Mouse (Mus musculus) myocyte (in vitro differentiated cells): ENCODE measurements around the gene Map1b. TPM values are rescaled to one million over a fixed set of nuclear protein-coding genes. Genes with fewer than 3 reads are reported as not detected.

Experiments
- H3K27me3 ChIP-seq: one replicate; pipeline ENCODE4 v1.6.1; 2011; ENCODE audit not compliant: control insufficient read depth, insufficient read depth, insufficient read length
- H3K36me3 ChIP-seq: one replicate; pipeline ENCODE4 v1.6.1; 2011; ENCODE audit not compliant: control insufficient read depth, insufficient read depth
- H3K4me2 ChIP-seq: one replicate; pipeline ENCODE4 v1.6.1; 2011; ENCODE audit warnings: low read depth, control low read depth
- H3K4me3 ChIP-seq: one replicate; pipeline ENCODE4 v1.5.1; 2011; ENCODE audit warnings: mild to moderate bottlenecking, control low read depth, moderate library complexity
- H3K79me2 ChIP-seq: one replicate; pipeline ENCODE4 v1.6.1; 2011; ENCODE audit not compliant: control insufficient read depth, insufficient read depth
- H3ac ChIP-seq: one replicate; pipeline ENCODE4 v1.6.1; 2011; ENCODE audit not compliant: control insufficient read depth, insufficient read length
- CEBPB ChIP-seq: IDR thresholded peaks from 2 replicates; pipeline ENCODE4 v1.6.1; 2011; ENCODE audit warnings: mild to moderate bottlenecking, moderate library complexity; ENCODE audit not compliant: poor library complexity, insufficient read depth, severe bottlenecking
- E2F4 ChIP-seq: IDR thresholded peaks from one replicate; pipeline ENCODE4 v1.6.1; 2011; ENCODE audit warnings: mild to moderate bottlenecking, control low read depth, moderate library complexity; ENCODE audit not compliant: insufficient read depth
- MAX ChIP-seq: IDR thresholded peaks from one replicate; pipeline ENCODE4 v1.6.1; 2011; ENCODE audit warnings: low read depth, mild to moderate bottlenecking, control low read depth
- MYOD1 ChIP-seq, 3 experiments: IDR thresholded peaks; one replicate each; pipeline ENCODE4 v1.6.1; 2011; ENCODE audit warnings: control low read depth in 2 of 3, low read depth in 2 of 3, mild to moderate bottlenecking in 2 of 3, moderate library complexity in 1 of 3; ENCODE audit not compliant: insufficient read length in 2 of 3, control insufficient read depth in 1 of 3
- MYOG ChIP-seq, 3 experiments: IDR thresholded peaks; one replicate each; pipeline ENCODE4 v1.6.1; 2011; ENCODE audit warnings: control low read depth in 2 of 3, low read depth in 2 of 3, mild to moderate bottlenecking in 2 of 3; ENCODE audit not compliant: insufficient read length in 2 of 3, control insufficient read depth in 1 of 3, insufficient read depth in 1 of 3
- POLR2A ChIP-seq: IDR thresholded peaks from one replicate; pipeline ENCODE4 v1.6.1; 2011; ENCODE audit warnings: low read depth, mild to moderate bottlenecking, control low read depth, moderate library complexity; ENCODE audit not compliant: insufficient read length
- POLR2AphosphoS2 ChIP-seq: IDR thresholded peaks from one replicate; pipeline ENCODE4 v1.6.1; 2011; ENCODE audit warnings: low read depth, control low read depth; ENCODE audit not compliant: insufficient read length
- REST ChIP-seq: IDR thresholded peaks from one replicate; pipeline ENCODE4 v1.6.1; 2011; ENCODE audit warnings: mild to moderate bottlenecking, control low read depth, moderate library complexity; ENCODE audit not compliant: insufficient read depth, insufficient read length
- SRF ChIP-seq: IDR thresholded peaks from one replicate; pipeline ENCODE4 v1.6.1; 2011; ENCODE audit warnings: low read depth; ENCODE audit not compliant: control insufficient read depth, insufficient read length
- TCF12 ChIP-seq: IDR thresholded peaks from one replicate; pipeline ENCODE4 v1.6.1; 2011; ENCODE audit warnings: mild to moderate bottlenecking, control low read depth; ENCODE audit not compliant: poor library complexity, insufficient read depth, severe bottlenecking
- TCF3 ChIP-seq: IDR thresholded peaks from one replicate; pipeline ENCODE4 v1.6.1; 2011; ENCODE audit warnings: low read depth, control low read depth; ENCODE audit not compliant: insufficient read length
- USF1 ChIP-seq: IDR thresholded peaks from one replicate; pipeline ENCODE4 v1.6.1; 2011; ENCODE audit warnings: low read depth, mild to moderate bottlenecking, control low read depth, moderate library complexity
- polyA plus RNA-seq: library from polyadenylated mRNA; unstranded; fragments of >200 nt; fragmentation: generic; extraction: Trizol; gene quantifications from one replicate; pipeline ENCODE4 v1.2.1, GENCODE M21; 2012; ENCODE audit warnings: missing spikeins

Gene Map1b
- polyA plus RNA-seq, 1 experiment = 40.6 TPM

DNA sequence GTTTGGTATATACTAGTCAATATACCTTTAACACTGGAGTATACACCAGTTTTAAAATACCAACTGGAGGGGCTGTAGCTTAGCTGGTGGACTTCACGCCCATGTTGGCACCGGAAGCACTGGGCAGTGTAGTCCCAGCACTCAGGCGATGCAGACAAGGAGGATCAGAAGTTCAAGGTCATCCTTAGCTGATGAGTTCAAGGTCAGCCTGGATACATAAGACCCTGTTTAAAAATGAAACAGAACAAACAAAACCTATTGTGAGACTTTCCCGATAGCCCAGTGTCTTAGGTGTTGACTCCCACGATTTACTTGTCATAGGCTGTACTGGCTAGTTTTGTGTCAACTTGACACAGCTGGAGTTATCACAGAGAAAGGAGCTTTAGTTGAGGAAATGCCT, 1.5 kb upstream of the Map1b start:
- Histone ChIP-seq H3K4me2 (no peak overlapping the region), H3ac (no peak overlapping the region), H3K4me3 (no peak overlapping the region), H3K79me2 (peaks cover 19% of the 10 kb centered on the region), H3K36me3 (peaks cover 2% of the 10 kb centered on the region), H3K27me3 (no peaks in the 10 kb centered on the region)
- TF ChIP-seq CEBPB = no peak
- no peak for TF ChIP-seq USF1
- no peak for TF ChIP-seq POLR2A
- no peak for TF ChIP-seq SRF
- TF ChIP-seq E2F4 = no peak
- TF ChIP-seq TCF12 = no peak
- TF ChIP-seq MAX = no peak

DNA sequence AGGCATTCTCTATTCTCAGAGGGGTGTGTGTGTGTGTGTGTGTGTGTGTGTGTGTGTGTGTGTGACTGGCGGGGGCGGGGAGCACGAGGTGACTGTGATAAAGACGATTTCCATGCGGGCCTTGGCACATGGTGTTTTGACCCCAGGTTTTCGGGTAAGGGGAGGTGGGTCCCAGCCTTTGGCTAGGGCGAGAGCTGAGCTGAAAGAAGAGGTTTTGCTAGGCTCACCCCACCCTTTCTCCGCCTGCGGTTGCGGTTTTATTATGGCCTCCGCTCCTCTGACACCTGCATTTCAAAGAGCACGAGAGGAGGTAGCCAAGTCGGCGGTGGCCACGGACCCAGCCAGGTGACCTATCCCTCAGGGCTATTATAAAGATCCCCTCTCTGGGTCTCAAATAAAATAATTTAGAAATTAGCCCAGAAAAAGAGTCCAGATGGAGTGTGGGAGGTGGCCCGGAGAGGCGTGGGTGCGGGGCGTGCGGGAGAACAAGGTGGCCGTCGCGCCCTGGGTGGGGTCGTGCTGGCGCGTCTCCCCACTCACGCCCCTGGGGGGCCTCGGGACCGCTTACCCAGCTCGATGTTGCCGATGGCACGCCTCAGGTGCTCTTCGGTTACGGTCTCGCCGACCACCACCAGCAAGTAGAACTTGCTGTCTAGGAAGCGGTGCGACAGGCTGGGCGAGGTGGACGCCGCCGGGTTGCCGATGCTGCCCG, 448 bp downstream of the Map1b start:
- peaks cover 17% of the 10 kb centered on the region for H3K36me3 ChIP-seq
- H3K79me2 ChIP-seq = peaks cover 38% of the 10 kb centered on the region
- peak overlapping the region; percentile 82 for H3ac ChIP-seq
- peak overlapping the region; percentile 28 for H3K4me2 ChIP-seq
- no peak for TF ChIP-seq TCF3
- no peak for TF ChIP-seq E2F4
- no peak for TF ChIP-seq REST
- no peak for TF ChIP-seq POLR2A
- no peak for TF ChIP-seq MYOD1 (IDR thresholded peaks at IDR 0.05; ENCODE audit: control insufficient read depth in 1 of 3, insufficient read length in 2 of 3, low read depth in 2 of 3)
- no peak for TF ChIP-seq TCF12
- TF ChIP-seq SRF = no peak
- TF ChIP-seq CEBPB = no peak
- TF ChIP-seq MAX = no peak
- no peak for TF ChIP-seq MYOG (IDR thresholded peaks at IDR 0.05; ENCODE audit: control insufficient read depth in 1 of 3, insufficient read depth in 1 of 3, insufficient read length in 2 of 3, low read depth in 2 of 3)
- TF ChIP-seq POLR2AphosphoS2 = no peak
- no peak for TF ChIP-seq USF1
- peak overlapping the region; percentile 88 for H3K4me3 ChIP-seq
- H3K27me3 ChIP-seq = no peaks in the 10 kb centered on the region

DNA sequence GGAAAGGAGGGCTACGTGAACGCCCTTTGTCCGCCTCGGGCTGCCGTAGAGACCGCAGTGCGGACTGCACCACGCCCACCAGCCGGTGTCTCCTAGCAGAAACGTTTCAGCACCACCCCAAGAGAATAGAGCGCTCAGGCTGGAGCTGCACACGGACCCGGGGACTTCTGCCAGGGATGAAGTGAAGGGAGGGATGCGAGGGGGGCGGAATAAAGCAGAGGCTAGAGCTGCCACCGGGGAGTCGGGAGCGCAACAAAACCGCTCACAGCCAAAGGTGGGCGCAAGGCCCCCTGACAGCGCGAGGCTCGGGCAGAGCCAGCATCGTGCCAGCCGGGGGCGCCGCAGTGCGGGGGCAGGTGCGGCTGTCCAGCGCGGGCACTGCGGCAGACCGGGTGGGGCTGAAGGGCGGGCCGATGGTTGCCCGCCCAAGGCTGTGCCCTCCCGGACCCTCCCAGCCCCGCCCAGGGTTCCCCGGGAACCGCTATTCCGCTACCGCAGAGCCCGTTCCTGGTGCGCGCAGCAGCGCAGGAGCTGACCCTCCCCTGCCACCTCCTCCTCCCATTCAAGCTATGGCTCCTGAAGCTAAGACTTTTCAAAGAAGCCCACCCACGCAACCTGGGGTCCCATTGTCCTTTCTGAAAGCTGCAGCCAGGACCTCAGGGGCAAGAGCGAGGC, 1.3 kb downstream of the Map1b start:
- Histone ChIP-seq H3K36me3 (peaks cover 20% of the 10 kb centered on the region), H3ac (peak overlapping the region; percentile 82), H3K4me2 (peak overlapping the region; percentile 92), H3K27me3 (no peaks in the 10 kb centered on the region), H3K79me2 (peaks cover 47% of the 10 kb centered on the region), H3K4me3 (peak overlapping the region; percentile 88)
- peak; percentile 51 for TF ChIP-seq SRF
- peak in 2 of 3 experiments; percentile 84 to 90 for TF ChIP-seq MYOG (IDR thresholded peaks at IDR 0.05; ENCODE audit: control insufficient read depth in 1 of 3, insufficient read depth in 1 of 3, insufficient read length in 2 of 3, low read depth in 2 of 3)
- peak; percentile 71 for TF ChIP-seq POLR2A
- TF ChIP-seq MYOD1 (IDR thresholded peaks at IDR 0.05; ENCODE audit: control insufficient read depth in 1 of 3, insufficient read length in 2 of 3, low read depth in 2 of 3) = peak in 2 of 3 experiments; percentile 80 to 88
- no peak for TF ChIP-seq E2F4
- TF ChIP-seq POLR2AphosphoS2 = peak; percentile 85
- peak; percentile 53 for TF ChIP-seq REST
- no peak for TF ChIP-seq USF1

DNA sequence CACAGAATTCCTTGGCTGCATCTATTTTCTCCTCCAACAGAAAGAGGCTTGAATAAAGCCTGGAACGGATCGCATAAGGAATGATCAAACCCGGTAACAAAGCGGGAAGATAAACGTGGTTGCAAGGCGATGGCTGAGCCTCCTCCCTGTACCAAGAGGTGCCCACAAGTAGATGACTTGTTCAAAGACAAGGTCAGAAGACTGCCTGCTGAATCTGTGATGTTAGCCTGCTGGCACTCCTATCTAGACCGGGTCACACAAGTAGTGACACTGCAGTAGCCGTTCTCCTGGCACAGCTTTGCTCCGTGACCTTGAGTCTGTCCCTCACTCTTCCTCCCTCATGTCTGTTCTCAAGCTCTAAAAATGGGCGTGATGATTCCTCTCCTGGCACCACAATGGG, 2.4 kb downstream of the Map1b start:
- peaks cover 57% of the 10 kb centered on the region for H3K79me2 ChIP-seq
- H3ac ChIP-seq = no peak overlapping the region
- peaks cover 20% of the 10 kb centered on the region for H3K36me3 ChIP-seq
- H3K27me3 ChIP-seq = no peaks in the 10 kb centered on the region
- H3K4me3 ChIP-seq = peak overlapping the region; percentile 88
- peak overlapping the region; percentile 92 for H3K4me2 ChIP-seq
- TF ChIP-seq E2F4 (no peak), POLR2AphosphoS2 (peak; percentile 35), SRF (no peak), REST (no peak), TCF3 (no peak)

DNA sequence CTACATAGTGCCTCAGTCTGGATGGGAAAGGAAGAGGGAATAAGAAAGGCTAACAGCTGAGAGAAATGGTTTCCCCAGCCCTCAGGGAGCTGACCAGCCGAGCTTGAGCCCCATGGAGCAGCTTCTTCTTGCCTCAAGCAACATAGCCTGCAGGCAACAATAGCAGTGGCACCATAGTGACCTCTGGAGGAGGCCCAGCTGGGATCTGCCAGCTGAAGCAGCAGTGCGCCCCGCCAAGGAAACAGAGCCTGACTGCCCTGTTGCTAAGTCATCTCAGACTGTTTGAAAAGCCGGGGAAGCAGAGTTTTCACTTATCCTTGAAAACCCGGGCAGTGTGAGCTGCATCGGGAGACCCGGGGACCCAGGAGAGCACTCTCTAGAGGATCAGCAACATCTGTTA, 3.2 kb downstream of the Map1b start:
- H3K4me3 ChIP-seq = no peak overlapping the region

More for the DNA sequence above, 3.2 kb downstream of the Map1b start:
- H3ac ChIP-seq = no peak overlapping the region
- H3K27me3 ChIP-seq = no peaks in the 10 kb centered on the region
- H3K4me2 ChIP-seq = peak overlapping the region; percentile 92
- peaks cover 20% of the 10 kb centered on the region for H3K36me3 ChIP-seq
- TF ChIP-seq TCF12 = no peak
- TF ChIP-seq MYOG (IDR thresholded peaks at IDR 0.05; ENCODE audit: control insufficient read depth in 1 of 3, insufficient read depth in 1 of 3, insufficient read length in 2 of 3, low read depth in 2 of 3) = peak in 1 of 3 experiments; percentile 50
- no peak for TF ChIP-seq CEBPB
- TF ChIP-seq TCF3 = no peak
- TF ChIP-seq MYOD1 (IDR thresholded peaks at IDR 0.05; ENCODE audit: control insufficient read depth in 1 of 3, insufficient read length in 2 of 3, low read depth in 2 of 3) = peak in 1 of 3 experiments; percentile 41
- TF ChIP-seq POLR2AphosphoS2 = peak; percentile 47
- TF ChIP-seq SRF = no peak
- no peak for TF ChIP-seq REST
- no peak for TF ChIP-seq E2F4
- TF ChIP-seq USF1 = no peak
- TF ChIP-seq MAX = no peak
- TF ChIP-seq POLR2A = no peak
- peaks cover 63% of the 10 kb centered on the region for H3K79me2 ChIP-seq
